Mouse (Mus musculus) urinary bladder, postnatal 4 days (tissue): Measurements from ENCODE around the gene Vmn1r17.
"Not testable (repeated sequence)": the region's sequence is repeated elsewhere in the genome, so short reads cannot be mapped to it uniquely, and the experiment has no call there.

Experiments
- DNase-seq, 2 experiments: peaks; one replicate each; pipeline ENCODE4 v3.0.0; 2021 to 2022; ENCODE audit warnings: low spot score in 2 of 2

Vmn1r17 gene

GRCm38 (mm10) chr6:57363627-57364026, at the start of gene Vmn1r17:
TSS of gene Vmn1r17 (minus strand) at chr6:57363727.
- DNase-seq, result no peak

GRCm38 (mm10) chr6:57403480-57403879, 40.0 kb upstream of the Vmn1r17 start, which contains the start of gene Vmn1r19:
TSS of gene Vmn1r19 (plus strand) at chr6:57403780.
- not testable (repeated sequence) for DNase-seq

DNA sequence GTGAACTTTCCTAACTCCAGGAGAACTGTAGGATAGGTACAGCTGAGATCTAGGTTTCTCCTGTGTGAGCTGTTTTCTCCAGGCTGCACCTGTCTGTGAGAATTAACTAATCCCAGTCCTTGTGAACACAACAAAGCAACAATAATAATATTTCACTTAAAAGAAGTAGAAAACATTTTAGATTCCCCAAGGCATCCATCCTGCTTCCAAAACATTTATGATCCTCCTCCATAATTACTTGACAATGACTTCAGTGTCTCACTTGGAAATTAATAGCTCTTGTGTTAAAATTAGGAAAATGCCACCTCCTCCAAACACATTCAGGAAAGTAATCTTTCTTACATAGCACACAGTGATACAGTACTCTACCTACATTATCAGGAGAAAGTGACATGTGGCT, 32.2 kb upstream of the Vmn1r17 start, which contains the start of gene Vmn1r18:
Gene Vmn1r18 (minus strand): TSS at position 101 of the 400 bp plus-strand sequence.
- no peak for DNase-seq

GRCm38 (mm10) chr6:57367496-57367895, 4.0 kb upstream of the Vmn1r17 start:
- no peak for DNase-seq

DNA sequence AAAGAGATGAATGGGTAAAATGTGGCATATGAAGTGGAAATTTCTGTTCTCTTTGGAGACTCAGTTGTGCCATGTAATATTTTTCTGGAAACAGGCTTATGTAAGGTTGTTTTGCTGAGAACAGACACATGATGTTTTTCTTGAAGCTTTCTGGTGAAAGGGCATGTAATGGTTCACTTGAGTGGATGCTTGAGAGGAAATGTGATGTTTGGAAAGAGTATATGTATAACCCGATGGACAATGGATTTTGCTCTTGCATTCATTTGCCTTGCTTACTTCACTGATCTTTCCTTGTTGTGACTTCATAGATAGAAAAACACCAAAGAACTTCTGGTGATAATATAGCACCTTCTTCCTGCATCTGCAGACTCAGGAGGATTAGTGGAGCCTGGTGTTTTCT, 2.3 kb upstream of the Vmn1r17 start:
- not testable (repeated sequence) for DNase-seq

GRCm38 (mm10) chr6:57356864-57357263, 6.7 kb downstream of the Vmn1r17 start:
- no peak for DNase-seq

GRCm38 (mm10) chr6:57329394-57329793, 34.1 kb downstream of the Vmn1r17 start, which contains the start of gene Vmn1r16:
TSS of gene Vmn1r16 (minus strand) at chr6:57329494.
- no peak for DNase-seq

DNA sequence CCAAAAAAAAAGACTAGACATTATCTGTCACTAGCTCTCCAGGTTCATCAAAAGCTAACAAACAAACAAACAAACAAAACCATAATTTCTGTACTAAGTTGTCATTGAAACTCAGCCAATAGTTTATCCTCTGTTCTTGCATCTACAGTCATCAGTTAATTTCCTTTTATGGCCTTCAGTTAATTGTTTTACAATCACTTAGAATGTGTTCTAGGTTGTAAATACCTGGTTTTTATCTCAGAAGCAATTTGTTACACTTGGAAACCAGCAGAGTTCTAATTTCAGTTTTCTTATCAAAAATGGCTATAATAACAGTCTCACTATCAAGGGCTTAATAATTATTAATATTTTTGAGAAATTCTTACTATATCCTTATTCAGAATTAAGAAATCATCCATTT, 37.4 kb downstream of the Vmn1r17 start:
- DNase-seq, result no peak
